Mouse (Mus musculus) adrenal gland, adult (tissue): ENCODE results near the gene 4930402H24Rik.

Experiments used
- DNase-seq, 2 experiments: peaks; one replicate each; pipeline ENCODE4 v3.0.0; 2022 to 2023; ENCODE audit warnings: low spot score in 1 of 2; ENCODE audit not compliant: inconsistent age in 2 of 2

4930402H24Rik gene

DNA sequence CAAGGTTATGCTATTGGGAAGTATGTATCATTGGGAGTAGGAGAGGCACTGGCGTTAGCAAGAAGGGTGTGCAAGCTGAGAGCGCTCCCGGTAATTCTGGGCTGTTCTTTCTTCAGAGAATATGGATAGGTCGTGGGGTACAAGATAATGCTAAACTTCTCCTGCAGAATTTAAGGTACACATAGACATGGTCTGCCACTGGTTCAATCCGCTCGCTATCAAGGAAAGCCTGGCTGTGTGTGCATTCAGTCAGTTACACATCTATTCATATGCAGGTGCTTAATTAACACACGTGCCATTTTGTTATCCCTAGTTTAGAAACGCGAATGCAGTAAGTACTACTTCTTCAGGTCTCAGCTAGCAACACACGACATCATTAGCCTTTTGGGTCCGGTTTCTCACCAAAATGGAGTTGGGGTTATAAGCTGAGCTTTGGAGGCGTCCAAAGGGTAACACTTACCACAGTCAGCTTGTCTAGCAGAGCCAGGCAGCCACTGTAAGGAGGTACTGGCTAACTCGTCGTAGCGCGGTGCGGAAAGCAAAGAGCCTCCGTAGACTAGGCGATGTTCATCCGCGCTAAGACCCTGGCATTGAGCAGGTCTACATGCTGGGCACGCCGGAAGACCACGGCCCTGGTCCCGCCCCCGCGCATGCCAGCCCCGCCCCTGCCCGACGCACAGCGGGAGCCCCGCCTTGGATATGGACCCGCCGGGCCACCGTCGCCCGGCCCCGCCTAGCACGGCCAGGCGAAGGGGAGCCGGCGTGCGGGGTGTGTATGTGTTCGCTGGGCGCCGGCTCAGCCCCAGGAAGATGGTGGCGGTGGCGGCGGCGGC lies at the start of gene 4930402H24Rik, which contains the start of gene Atrn:
Gene 4930402H24Rik, minus strand, starts transcription at position 656 of the 833 bp plus-strand sequence.
Gene Atrn, plus strand, starts transcription at position 745 of the 833 bp plus-strand sequence.
- peak; percentile 94 to 97 for DNase-seq

DNA sequence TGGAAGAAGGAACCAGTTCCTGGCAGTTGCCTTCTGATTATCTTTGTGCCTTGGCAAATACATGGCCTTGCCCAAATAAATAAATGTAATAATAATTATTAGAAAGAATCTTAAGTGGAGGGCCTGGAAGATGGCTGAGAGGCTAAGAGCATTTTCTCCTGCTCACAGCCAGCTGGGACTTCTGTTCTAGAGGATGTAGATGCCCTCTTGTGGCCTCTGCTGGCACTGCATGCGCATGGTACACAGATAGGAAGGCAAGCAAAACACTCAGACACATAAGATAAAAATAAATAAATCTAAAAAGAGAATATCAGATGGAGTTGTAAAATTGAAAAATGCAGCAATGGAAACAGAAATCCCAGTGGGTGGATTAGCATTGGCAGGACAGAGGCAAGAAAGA lies 44.3 kb upstream of the 4930402H24Rik start:
- peak; percentile 78 to 95 for DNase-seq

DNA sequence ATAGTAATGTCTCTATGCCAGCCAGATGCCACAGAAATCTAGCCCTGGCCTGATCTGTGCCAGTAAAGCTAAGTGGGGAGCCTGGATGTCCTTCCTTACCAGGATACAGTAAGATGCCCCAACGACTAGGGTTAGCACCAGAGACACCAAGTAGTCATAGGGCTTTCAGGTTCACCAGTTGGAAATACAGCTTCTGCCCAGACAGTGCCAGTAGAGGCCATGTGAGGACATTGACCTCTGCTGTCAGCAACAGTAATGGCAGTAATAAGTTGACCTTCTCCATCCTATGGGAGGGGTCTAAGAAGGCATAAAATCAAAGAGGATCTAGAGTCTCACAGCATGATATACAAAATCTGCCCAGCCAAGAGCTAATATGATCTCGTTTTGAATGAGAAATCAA lies 43.6 kb upstream of the 4930402H24Rik start:
- DNase-seq: peak in 1 of 2 experiments; percentile 34

DNA sequence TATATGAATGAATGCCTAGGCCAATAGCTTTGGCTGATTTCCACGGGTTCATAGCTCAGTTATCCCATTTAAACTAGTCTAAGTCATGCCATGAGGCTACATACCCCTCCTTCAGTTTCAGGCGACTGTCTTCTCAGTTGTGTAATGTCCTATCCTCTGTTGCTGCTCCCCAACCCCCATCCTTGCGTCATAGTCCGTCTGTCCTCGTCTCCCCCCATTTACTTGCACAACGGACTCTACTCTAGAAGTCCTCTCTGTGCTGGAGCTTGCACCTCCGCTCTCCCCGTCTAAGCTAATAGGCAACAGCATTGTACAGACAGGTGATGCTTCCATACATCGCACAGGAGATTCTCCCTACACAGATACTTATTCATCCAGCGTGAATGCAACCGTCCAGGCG lies 26.7 kb upstream of the 4930402H24Rik start:
- DNase-seq: peak in 1 of 2 experiments; percentile 67

DNA sequence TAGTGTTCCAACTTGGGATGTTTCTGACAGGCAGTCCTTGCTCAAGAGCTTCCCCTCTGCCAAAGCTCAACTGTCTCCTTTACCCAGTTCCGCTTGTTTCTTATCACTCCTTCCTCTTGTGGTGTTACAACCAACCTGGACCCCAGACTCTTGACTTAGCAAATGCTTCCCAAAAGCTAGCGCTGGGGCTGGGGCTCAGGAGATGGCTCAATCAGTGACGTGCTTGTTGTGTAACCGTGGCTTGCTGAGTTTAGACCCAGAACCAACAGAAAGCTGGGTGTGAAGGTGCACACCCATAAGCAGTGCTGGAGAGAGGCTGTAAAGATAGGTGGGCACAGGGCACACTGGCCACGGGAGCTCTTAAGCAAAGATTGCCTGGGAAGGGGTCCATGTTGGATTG lies 23.8 kb upstream of the 4930402H24Rik start:
- peak in 1 of 2 experiments; percentile 43 for DNase-seq

DNA sequence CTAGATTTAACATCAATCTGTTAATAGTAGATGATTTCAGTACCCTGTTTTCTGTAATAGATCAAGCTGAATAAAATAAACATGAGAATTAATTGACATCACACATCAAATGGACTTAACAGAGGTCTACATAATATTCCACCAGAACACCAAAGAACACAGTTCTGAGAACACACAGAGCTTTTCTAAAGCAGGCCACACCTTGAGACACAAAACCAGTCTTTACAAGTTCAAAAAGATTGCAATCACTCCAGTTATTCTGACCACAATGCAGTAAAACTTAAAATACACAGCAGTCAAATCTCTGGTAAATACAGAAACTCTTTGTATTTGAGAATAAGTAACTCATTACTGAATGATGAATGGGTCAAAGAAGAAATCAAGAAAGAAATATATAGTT lies 22.3 kb upstream of the 4930402H24Rik start:
- no peak for DNase-seq

DNA sequence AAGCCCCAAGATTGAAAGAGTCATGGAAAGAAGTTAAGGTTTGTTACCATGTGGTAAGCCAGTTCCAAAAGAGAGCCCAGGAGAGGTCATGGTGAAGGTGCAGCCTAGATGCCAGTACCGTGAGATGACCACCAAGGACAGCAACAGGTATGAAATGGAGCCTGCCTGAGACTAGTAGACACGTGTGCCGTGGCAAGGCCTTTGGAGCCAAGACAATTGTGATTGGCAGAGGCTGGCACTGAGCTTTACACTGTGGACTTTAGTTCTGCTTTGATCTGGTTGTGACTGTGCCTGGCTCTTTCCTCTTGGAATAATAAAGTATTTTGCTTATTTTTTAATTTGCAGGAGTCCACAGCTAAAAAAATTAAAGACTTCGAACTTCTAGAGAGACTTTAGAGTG lies 21.8 kb upstream of the 4930402H24Rik start:
- no peak for DNase-seq

DNA sequence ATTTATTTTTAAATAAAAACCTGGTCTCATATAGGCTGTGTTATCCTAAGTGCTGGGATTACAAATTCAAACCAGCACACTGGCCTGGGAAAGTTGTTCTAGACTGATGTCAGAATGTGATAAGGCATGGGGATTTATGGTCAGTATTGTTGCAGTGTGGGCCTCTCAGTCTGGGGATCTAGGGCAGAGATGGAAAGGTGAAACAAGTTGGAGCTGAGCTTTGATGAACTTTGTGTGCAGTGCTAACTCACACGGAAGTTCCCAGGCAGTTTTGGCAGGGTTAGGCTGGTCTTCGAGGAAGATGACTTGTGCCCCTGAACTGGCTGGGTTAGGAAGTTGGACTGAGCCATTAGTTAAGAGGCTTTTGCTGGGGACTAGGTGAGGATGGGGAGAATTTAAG lies 18.7 kb upstream of the 4930402H24Rik start:
- no peak for DNase-seq

DNA sequence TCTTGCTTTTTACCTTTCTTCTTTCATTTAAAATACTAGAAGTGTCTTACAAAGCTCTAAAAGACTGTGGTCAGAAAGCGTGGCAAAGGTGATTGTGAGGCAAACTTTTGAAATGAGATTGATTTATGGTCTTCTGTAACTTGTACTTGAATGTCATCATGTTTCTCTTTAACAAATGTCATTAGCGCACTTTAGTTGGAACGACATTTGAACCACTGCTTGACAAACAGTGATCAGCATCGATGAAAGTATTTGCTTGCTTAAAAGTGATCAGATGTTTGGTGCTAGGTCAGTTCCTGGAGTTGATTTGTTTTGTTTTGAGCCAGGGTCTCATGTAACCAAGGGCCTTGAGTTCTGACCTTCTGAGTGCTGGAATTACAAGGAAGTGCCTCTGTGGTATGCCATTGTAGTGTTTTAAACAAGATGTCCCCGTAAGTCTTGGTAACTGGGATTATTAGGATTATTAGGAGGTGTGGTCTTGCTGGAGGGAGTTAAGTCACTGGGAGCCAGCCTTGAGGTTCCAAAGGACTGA lies 12.9 kb upstream of the 4930402H24Rik start:
- DNase-seq: peak in 1 of 2 experiments; percentile 60

DNA sequence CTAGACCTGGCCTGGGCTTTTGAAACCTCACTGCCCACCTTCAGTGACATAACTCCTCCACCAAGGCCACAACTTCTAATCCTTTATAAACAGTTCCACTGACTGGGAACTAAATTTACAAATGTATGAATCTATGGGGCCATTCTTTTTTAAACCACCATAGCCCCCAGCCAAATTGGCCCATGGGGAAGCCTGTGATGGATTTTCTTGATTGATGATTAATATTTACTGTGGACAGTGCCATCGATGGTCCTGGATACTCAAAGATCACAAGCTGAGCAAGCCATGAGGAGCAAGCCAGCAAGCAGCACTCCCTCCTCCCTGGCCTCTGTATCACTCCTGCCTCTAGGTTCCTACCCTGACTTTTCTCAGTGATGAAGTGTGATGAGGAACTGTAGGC lies 11.5 kb upstream of the 4930402H24Rik start:
- no peak for DNase-seq

DNA sequence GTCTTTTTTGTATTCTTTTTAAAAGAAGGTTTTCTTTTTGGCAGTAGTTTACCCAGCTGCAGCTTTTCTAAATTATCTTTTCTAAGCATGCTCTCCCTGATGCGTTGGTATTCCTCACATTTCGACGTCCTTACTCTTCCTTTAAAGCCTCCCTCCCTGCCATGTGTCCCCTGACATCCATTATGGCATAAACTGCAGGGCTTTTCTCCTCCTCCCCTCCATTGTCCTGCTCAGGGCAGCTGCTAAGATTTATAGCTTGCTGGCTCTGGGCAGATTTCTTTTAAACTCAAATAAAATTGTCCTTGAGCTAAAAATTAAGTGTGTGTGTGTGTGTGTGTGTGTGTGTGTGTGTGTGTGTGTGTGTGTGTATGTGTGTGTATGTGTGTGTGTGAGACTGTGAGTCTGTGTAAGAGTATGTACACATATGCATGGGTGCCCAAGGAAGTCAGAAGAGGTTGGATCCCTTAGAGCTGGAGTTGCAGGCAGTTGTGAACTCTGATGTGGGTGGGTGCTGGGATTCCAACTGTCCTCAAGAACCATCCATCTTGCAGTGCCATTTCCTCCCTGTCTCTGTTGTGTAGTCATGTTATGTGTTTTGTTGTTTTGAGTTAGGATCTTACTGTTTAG lies 10.4 kb upstream of the 4930402H24Rik start:
- DNase-seq: peak; percentile 27 to 68

DNA sequence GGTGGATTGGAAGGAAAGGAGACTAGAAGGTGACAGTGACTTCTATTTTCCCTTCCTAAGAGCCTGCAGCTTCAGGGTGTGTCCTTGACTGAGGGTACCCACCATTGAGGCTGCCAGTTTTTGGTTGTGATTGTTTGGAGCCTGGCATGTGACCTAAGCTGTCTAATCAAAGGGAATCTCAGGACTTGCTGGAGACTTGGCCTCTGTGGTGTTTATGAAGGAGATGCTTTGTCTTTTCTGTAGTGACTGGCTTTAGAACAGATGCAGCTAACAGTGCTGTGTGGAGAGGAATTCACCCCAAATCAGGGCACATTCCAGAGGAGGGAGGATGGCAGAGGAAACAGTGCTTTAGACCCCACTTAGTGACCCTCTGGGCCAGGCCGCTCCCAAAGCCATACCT lies 8.7 kb upstream of the 4930402H24Rik start:
- peak in 1 of 2 experiments; percentile 50 for DNase-seq

DNA sequence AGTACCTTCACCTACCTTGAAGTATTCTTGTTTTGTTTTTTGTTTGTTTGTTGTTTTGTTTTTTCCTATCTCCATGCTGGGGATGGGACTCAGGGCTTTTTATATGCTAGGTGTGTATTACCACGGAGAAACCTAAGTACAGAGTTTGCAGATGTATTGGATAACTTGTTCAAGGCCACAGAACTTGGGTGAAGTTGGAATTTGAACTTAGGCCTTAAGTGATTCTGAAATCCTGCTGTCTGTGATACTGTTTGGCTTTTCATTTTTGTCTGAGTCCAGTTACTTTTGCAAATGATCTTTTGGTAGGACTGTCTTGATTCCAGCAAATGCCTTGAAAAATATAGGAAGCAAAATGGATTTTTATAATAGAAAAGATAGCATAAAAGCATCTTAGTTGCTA lies 5.5 kb upstream of the 4930402H24Rik start:
- DNase-seq: no peak

DNA sequence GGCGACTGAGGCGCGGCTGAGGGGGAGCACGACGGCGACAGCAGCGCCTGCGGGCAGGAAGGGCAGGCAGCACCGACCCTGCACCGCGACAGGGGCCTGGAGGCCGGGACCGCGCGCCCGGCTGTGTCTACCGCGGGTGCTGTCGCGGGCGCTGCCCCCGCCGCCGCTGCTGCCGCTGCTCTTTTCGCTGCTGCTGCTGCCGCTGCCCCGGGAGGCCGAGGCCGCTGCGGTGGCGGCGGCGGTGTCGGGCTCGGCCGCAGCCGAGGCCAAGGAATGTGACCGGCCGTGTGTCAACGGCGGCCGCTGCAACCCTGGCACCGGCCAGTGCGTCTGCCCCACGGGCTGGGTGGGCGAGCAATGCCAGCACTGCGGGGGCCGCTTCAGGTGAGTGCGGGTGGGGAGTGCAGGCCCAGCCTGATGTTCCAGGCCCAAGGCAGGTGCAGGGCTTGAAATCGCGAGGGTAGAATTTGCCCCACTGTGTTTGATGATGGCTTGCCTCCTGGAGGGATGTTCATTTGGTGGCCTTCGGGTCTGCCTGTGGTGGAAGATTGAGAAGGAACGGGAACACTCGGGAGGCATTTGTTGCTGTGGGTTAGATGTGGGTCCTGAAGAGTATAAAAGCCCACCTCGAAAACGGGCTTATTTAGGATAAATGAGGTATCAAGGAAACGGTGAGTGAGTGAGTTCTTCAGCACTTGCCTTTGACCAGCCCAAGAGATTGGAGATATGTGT lies 544 bp upstream of the 4930402H24Rik start:
- DNase-seq: peak in 1 of 2 experiments; percentile 77

DNA sequence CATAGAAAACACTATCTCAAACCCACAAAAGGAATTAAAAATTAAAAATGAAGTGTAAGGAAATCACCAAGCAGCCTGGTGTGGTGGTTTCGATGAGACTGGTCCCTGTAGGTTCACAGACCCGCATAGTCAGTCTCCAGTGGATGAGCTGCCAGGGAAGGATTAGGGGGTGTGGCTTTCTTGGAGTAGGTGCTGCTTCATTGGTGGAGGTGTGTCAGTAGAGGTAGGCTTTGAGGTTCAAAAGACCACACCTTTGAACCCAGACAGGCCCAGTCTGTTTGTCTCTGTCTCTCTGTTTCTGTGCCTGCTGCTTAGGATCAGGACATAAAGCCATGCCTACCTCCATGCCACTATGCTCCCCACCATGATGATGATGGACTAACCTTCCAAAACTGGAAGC lies 7.4 kb downstream of the 4930402H24Rik start:
- no peak for DNase-seq

DNA sequence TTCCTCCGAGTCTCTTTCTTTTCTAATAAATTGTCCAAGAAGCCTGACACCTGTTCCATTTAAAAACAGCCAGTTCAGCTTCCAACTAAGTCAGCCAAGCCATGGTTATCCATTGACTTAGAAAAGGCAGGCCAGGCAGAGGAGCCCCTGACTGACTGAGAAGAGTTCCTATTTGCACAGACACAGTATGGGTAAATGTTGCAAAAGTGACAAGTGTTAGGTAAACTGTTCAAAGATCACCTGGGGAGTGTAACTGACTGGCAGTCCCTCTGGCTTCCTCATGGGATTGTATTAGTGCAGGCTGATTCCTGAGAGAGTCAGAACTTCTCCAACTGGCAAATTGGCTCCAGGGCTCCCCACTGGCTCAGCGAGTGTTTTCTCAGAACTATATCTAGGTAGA lies 8.3 kb downstream of the 4930402H24Rik start:
- no peak for DNase-seq

DNA sequence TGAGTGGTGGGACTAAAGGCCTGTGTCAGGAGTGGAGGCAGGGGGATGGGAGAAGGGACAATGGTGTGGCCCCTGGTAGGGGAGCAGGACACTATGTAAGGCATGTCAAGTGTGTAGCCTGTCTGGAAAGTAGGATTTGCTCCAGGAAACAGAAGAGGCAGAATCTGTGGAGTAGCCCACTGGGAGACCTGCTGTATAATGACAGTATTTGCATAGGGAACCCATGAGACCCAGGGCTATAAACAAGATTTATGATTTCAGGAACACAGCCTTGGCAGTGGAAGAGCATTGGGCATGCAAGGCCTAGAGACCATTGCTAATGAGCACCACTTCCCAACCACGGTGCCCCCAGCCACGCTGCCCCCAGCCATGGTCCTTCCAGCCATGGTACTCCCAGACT lies 9.3 kb downstream of the 4930402H24Rik start:
- no peak for DNase-seq

DNA sequence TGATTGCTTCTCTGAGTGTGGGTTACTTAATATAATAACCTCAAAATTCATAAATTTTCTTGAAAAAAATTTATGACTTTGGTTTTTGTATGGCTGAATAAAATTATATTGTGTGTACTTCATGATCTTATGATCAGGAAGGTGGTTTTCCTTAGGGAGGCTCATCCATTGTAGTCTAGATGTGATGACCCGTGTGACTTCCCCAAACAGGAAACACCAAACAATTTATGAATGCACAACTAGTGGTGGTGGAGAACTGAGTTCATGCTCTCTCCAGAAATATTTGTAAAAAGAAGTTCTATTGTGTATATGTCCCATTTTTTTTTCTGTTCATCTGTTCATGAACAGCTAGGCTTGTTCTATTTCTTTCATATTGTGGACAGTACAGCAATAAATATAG lies 18.8 kb downstream of the 4930402H24Rik start:
- no peak for DNase-seq

DNA sequence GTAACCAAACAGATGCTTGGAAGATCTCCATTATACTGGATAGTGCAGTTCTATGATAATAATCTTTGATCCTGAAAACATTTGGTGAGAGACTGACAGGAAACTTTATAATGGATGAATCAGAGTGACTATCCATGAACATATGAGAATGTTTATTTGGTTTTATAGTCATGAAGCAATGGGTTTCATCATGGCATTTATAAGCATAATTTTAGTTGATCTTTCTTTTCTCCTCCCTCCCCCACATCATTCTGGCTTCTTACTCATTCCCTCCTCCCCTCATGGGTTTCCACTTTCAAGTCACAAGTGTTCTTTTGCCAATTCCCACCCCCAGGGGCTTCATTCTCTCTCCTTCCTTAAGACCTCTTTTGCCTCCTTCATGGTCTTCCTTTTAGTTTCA lies 19.2 kb downstream of the 4930402H24Rik start:
- no peak for DNase-seq

DNA sequence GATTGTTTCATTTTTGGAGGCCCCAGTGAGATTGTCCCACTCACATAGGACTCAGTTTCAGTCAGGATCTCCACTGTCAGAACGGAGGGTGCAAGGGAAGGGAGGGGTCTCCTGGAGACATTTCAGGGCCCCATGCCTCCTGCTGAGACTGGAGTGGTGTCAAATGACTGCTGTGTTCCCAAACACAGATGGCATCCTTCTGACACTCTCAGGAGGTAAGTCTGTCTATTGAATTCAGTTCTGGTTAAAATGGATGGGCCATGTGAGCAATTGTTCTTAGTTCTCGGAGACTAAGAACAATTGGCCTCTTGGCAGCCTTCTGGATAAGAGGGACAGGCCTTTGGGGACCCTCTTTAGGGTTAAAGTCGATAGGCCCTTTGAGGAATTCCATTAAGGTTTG lies 28.8 kb downstream of the 4930402H24Rik start:
- DNase-seq: no peak

DNA sequence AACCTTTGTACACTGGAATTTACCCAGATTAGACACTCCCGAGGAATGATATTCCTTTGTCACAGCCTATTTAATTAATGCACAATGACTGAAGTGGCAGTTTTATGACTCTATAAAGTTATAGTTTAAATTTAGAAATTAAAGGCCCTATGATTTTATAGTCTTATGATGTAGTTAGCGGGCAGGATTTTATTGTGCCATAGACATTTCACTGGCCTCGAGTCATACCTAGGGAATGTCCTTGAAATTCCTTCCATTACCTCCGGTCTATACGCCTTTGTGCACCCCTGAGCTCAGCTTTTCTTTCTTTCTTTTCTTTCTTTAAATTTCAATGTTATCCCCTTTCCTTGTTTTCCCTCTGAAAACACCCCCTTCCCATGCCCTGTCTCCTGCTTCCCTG lies 35.3 kb downstream of the 4930402H24Rik start:
- no peak for DNase-seq
